Mouse (Mus musculus): ENCODE measurements around the gene Ttll13. TPM values are rescaled to one million over a fixed set of nuclear protein-coding genes. Genes with fewer than 3 reads are reported as not detected.

The Ttll13 gene
- total and polyA plus RNA-seq, 3 experiments = 0.39 to 0.40 TPM; not detected in 1

DNA sequence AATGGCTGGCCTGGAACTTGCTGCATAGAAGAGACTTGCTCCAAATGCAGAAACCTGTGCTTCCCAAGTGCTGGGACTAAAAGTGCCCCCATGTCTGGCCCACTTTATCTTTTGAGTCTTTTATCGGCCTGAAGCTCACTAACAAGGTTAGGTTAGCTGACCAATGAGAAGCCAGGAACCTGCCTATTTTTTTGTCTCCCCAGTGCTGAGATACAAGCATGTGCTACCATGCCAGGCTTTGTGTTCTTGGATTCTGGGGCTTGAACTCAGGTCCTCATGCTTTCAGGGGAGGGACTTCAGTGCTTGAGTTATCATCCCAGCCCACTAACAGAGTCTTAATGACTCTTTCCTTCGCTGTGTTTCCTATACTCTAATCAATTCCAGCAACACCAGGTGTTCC, 11.5 kb downstream of the Ttll13 start:
- H3K9ac ChIP-seq (ENCODE audit: control insufficient read depth, low read depth, low read length, poor library complexity, severe bottlenecking) = no peak overlapping the region
- H3K27ac ChIP-seq (ENCODE audit: control insufficient read depth, low read depth, low read length) = no peak overlapping the region
- TF ChIP-seq MXI1 (IDR thresholded peaks at IDR 0.05; ENCODE audit: low read depth, low read length) = peak; percentile 56; the same call in 1 of the 2 replicates
- peak; percentile 51 for TF ChIP-seq ZNF384 (IDR thresholded peaks at IDR 0.05; ENCODE audit: low read depth, low read length)
- peak; percentile 69 for TF ChIP-seq MAX (IDR thresholded peaks at IDR 0.05; ENCODE audit: low read length)
- no peak for TF ChIP-seq CHD1 (IDR thresholded peaks at IDR 0.05; ENCODE audit: low read depth, low read length)
- H3K79me2 ChIP-seq (ENCODE audit: control insufficient read depth, insufficient read depth, low read length, poor library complexity) = peaks cover 14% of the 10 kb centered on the region
- H3K27me3 ChIP-seq (ENCODE audit: control insufficient read depth in 1 of 2, insufficient read depth in 2 of 2, low read length in 2 of 2) = no peaks in the 10 kb centered on the region
- H3K9me3 ChIP-seq (replicated peaks; ENCODE audit: insufficient read depth, low read length) = no peaks in the 10 kb centered on the region
- H3K4me1 ChIP-seq (ENCODE audit: control insufficient read depth in 1 of 2, insufficient read depth in 2 of 2, low read length in 2 of 2) = peaks cover 10 to 24% of the 10 kb centered on the region in 2 experiments
- DNase-seq (ENCODE audit: low read depth, low spot score) = peak; percentile 35
- no peak overlapping the region for H3K4me3 ChIP-seq (ENCODE audit: control insufficient read depth in 1 of 2, insufficient read depth in 1 of 2, low read depth in 2 of 2, low read length in 2 of 2)
- H3K36me3 ChIP-seq (ENCODE audit: control insufficient read depth in 1 of 2, insufficient read depth in 2 of 2, low read length in 2 of 2) = peaks cover 0 to 17% of the 10 kb centered on the region in 2 experiments; a peak in 2 of 4 replicates

DNA sequence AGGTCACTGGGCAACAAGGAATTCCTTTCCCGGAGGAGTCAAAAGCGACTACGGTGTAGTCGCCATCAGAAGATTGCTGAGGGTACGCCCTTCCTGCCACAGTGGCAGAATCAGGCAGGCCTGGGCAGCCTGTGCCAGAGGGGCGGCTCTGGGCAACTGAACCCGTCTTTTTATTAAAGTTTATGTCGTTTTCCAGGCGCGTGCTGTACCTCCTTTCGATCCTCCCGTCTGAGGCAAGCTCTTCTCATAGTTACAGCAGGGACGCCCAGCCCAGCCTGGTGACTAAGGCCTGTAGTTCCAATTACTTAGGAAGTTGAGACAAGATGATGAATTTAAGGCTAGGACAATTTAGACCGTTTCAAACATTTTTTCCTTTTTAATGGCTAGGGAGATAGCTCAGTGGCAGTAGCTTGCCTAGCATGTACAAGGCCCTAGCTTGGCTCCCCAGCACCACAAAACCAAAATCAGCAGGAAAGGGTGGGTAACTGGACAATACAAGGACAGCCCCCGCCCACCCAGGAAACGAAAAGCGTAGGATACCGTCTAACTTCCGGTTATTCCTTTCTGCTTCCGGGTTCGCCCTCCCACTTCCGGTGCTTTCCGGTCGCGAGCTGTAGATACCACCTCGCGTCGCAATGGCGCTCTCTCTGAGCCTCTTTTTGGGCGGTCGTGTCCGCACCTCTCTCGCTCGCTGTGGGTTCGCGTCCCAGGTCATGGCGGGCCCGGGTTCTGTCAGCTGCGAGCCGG, 14.6 kb downstream of the Ttll13 start, which contains the start of gene Ngrn:
Gene Ngrn (plus strand): TSS at position 591 of the 747 bp plus-strand sequence.
- DNase-seq (ENCODE audit: low read depth, low spot score) = peak; percentile 90
- Histone ChIP-seq H3K9ac (ENCODE audit: control insufficient read depth, low read depth, low read length, poor library complexity, severe bottlenecking) (peak within 1 kb of the TSS; percentile 84), H3K4me1 (ENCODE audit: control insufficient read depth in 1 of 2, insufficient read depth in 2 of 2, low read length in 2 of 2) (peaks cover 4 to 17% of the 10 kb centered on the region in 2 experiments), H3K4me3 (ENCODE audit: control insufficient read depth in 1 of 2, insufficient read depth in 1 of 2, low read depth in 2 of 2, low read length in 2 of 2) (peak within 1 kb of the TSS; percentile 55 to 77), H3K9me3 (replicated peaks; ENCODE audit: insufficient read depth, low read length) (no peaks in the 10 kb centered on the region), H3K79me2 (ENCODE audit: control insufficient read depth, insufficient read depth, low read length, poor library complexity) (peaks cover 19% of the 10 kb centered on the region), H3K27me3 (ENCODE audit: control insufficient read depth in 1 of 2, insufficient read depth in 2 of 2, low read length in 2 of 2) (no peaks in the 10 kb centered on the region), H3K27ac (ENCODE audit: control insufficient read depth, low read depth, low read length) (peak within 1 kb of the TSS; percentile 58), H3K36me3 (ENCODE audit: control insufficient read depth in 1 of 2, insufficient read depth in 2 of 2, low read length in 2 of 2) (peaks cover 6 to 15% of the 10 kb centered on the region in 2 experiments)
- 0 out of 2 replicates have a peak, but pooled peaks have one; percentile 7 for TF ChIP-seq USF1 (IDR thresholded peaks at IDR 0.05; ENCODE audit: low read depth, low read length)
- TF ChIP-seq TCF12 (IDR thresholded peaks at IDR 0.05; ENCODE audit: low read depth, low read length) = peak; percentile 56; the same call in 1 of the 2 replicates
- TF ChIP-seq EP300 (IDR thresholded peaks at IDR 0.05; ENCODE audit: low read depth in 1 of 2, low read length in 2 of 2) = 0 out of 4 replicates have a peak, but pooled peaks of 1 of the 2 experiments have one; percentile 41
- peak; percentile 92 for TF ChIP-seq HCFC1 (IDR thresholded peaks at IDR 0.05; ENCODE audit: low read depth, low read length)
- no peak for TF ChIP-seq GABPA (IDR thresholded peaks at IDR 0.05; ENCODE audit: low read depth, low read length)
- 0 out of 2 replicates have a peak, but pooled peaks have one; percentile 48 for TF ChIP-seq MEF2A (IDR thresholded peaks at IDR 0.05; ENCODE audit: extremely low read depth, insufficient replicate concordance, low read depth, low read length, poor library complexity, severe bottlenecking)
- peak; percentile 79 for TF ChIP-seq TBP (IDR thresholded peaks at IDR 0.05; ENCODE audit: low read depth, low read length)
- peak; percentile 94 for TF ChIP-seq NELFE (IDR thresholded peaks at IDR 0.05; ENCODE audit: low read depth, low read length)
- no peak for TF ChIP-seq MAFK (IDR thresholded peaks at IDR 0.05; ENCODE audit: borderline replicate concordance, low read depth, low read length)
- no peak for TF ChIP-seq ZKSCAN1 (IDR thresholded peaks at IDR 0.05; ENCODE audit: low read depth, low read length)
- TF ChIP-seq USF2 (IDR thresholded peaks at IDR 0.05; ENCODE audit: borderline replicate concordance in 1 of 2, insufficient read depth in 1 of 2, low read depth in 1 of 2, low read length in 2 of 2) = no peak
- peak; percentile 96 for TF ChIP-seq ELF1 (IDR thresholded peaks at IDR 0.05; ENCODE audit: low read depth, low read length)
- peak; percentile 83; the same call in 1 of the 2 replicates for TF ChIP-seq ZMIZ1 (IDR thresholded peaks at IDR 0.05; ENCODE audit: low read depth, low read length)
- no peak for TF ChIP-seq CHD1 (IDR thresholded peaks at IDR 0.05; ENCODE audit: low read depth, low read length)
- peak; percentile 84; the same call in 1 of the 2 replicates for TF ChIP-seq POLR2AphosphoS2 (IDR thresholded peaks at IDR 0.05; ENCODE audit: low read length)
- TF ChIP-seq ETS1 (IDR thresholded peaks at IDR 0.05; ENCODE audit: low read depth, low read length) = 0 out of 2 replicates have a peak, but pooled peaks have one; percentile 21
- peak; percentile 82; the same call in 1 of the 2 replicates for TF ChIP-seq MXI1 (IDR thresholded peaks at IDR 0.05; ENCODE audit: low read depth, low read length)
- TF ChIP-seq MAZ (IDR thresholded peaks at IDR 0.05; ENCODE audit: low read depth, low read length) = peak; percentile 92; the same call in 1 of the 2 replicates
- TF ChIP-seq POLR2A (IDR thresholded peaks at IDR 0.05; ENCODE audit: control insufficient read depth in 1 of 2, insufficient read depth in 1 of 2, low read depth in 1 of 2, low read length in 2 of 2, poor library complexity in 1 of 2) = peak; percentile 55 to 87; a peak in 2 of 4 replicates
- TF ChIP-seq MYC (IDR thresholded peaks at IDR 0.05; ENCODE audit: low read depth, low read length) = peak; percentile 41; the same call in 1 of the 2 replicates
- TF ChIP-seq RCOR1 (IDR thresholded peaks at IDR 0.05; ENCODE audit: low read depth, low read length) = peak; percentile 51; the same call in 1 of the 2 replicates
- peak; percentile 79 for TF ChIP-seq KAT2A (conservative IDR thresholded peaks at IDR 0.05; ENCODE audit: low read depth, low read length)
- TF ChIP-seq SIN3A (IDR thresholded peaks at IDR 0.05; ENCODE audit: low read length) = peak; percentile 88
- peak; percentile 29 for TF ChIP-seq MAX (IDR thresholded peaks at IDR 0.05; ENCODE audit: low read length)

Data from MEL (cell line).